Mouse (Mus musculus) common myeloid progenitor, adult 5-6 weeks (primary cell): ENCODE data around the gene Zan. TPM values are rescaled to one million over a fixed set of nuclear protein-coding genes. Genes with fewer than 3 reads are reported as not detected.

ENCODE experiments used
- ATAC-seq: replicated peaks from 2 replicates; pipeline ENCODE4 v1.8.0; 2016; ENCODE audit warnings: low read depth, mild to moderate bottlenecking, moderate TSS enrichment, inconsistent platforms; ENCODE audit not compliant: poor library complexity, severe bottlenecking
- total RNA-seq: library from RNA; stranded (forward); fragments of 200-1000, 187-1606 nt; gene quantifications from 2 replicates; pipeline ENCODE4 v1.2.3, GENCODE M21; 2017

Zan gene
- total RNA-seq = 0.10 and 0.37 TPM in 2 replicates

- no peak for ATAC-seq
These were observed at the start of gene Zan for GRCm38 (mm10) chr5:137476964-137477363. TSS of gene Zan (minus strand) at chr5:137477064.

GRCm38 (mm10) chr5:137526192-137526936, 49.5 kb upstream of the Zan start:
- ATAC-seq = peak; percentile 55

GRCm38 (mm10) chr5:137525511-137525910, 48.6 kb upstream of the Zan start:
- no peak for ATAC-seq

- no peak for ATAC-seq
These were observed 47.8 kb upstream of the Zan start for GRCm38 (mm10) chr5:137524671-137525070.

- no peak for ATAC-seq
These were observed 47.3 kb upstream of the Zan start for GRCm38 (mm10) chr5:137524251-137524515.

- ATAC-seq = no peak
These were observed 46.8 kb upstream of the Zan start for GRCm38 (mm10) chr5:137523396-137524250.

GRCm38 (mm10) chr5:137522711-137523110, 45.8 kb upstream of the Zan start:
- ATAC-seq = no peak

- ATAC-seq = no peak
These were observed 45.0 kb upstream of the Zan start for GRCm38 (mm10) chr5:137521861-137522260.

GRCm38 (mm10) chr5:137519691-137520550, 43.1 kb upstream of the Zan start:
- ATAC-seq = no peak

GRCm38 (mm10) chr5:137518436-137518835, 41.6 kb upstream of the Zan start, which contains the start of gene Gigyf1:
TSS of gene Gigyf1 (plus strand) at chr5:137518548.
- ATAC-seq = peak; percentile 63

- ATAC-seq = no peak
These were observed 37.9 kb upstream of the Zan start for GRCm38 (mm10) chr5:137514811-137515210.

GRCm38 (mm10) chr5:137513951-137514721, 37.3 kb upstream of the Zan start:
- ATAC-seq = no peak

GRCm38 (mm10) chr5:137512847-137513794, 36.3 kb upstream of the Zan start:
- no peak for ATAC-seq

- no peak for ATAC-seq
These were observed 34.8 kb upstream of the Zan start for GRCm38 (mm10) chr5:137511706-137512105.

GRCm38 (mm10) chr5:137510573-137511390, 33.9 kb upstream of the Zan start:
- ATAC-seq = no peak

- peak; percentile 63; the same call in 1 of the 2 replicates for ATAC-seq
These were observed 33.2 kb upstream of the Zan start for GRCm38 (mm10) chr5:137510014-137510501.

GRCm38 (mm10) chr5:137504041-137504440, 27.2 kb upstream of the Zan start:
- ATAC-seq = no peak

GRCm38 (mm10) chr5:137502667-137503110, 25.8 kb upstream of the Zan start:
- peak; percentile 81 for ATAC-seq
